Mouse (Mus musculus): ENCODE results near the gene Slc39a5. TPM values are rescaled to one million over a fixed set of nuclear protein-coding genes. Genes with fewer than 3 reads are reported as not detected.

The Slc39a5 gene
- polyA plus RNA-seq, 1 experiment from 2014 or later: 56.7 TPM

- H3K27me3 ChIP-seq (replicated peaks; ENCODE audit: control insufficient read depth, insufficient read depth, low read length): no peaks in the 10 kb centered on the region
- DNase-seq (ENCODE audit: low spot score): no peak
- ATAC-seq (replicated peaks; ENCODE audit: low FRiP score, low TSS enrichment, low read depth): no peak
- peaks cover 58% of the 10 kb centered on the region for H3K36me3 ChIP-seq (ENCODE audit: control insufficient read depth, insufficient read depth, low read length)
- no peak overlapping the region for H3K4me3 ChIP-seq (ENCODE audit: low read depth, low read length)
- no peak overlapping the region for H3K9ac ChIP-seq (ENCODE audit: low read length)
- no peak overlapping the region for H3K27ac ChIP-seq (ENCODE audit: low read depth)
- WGBS: 83% methylated on average over 5 of the region's 5 CpGs
- peaks cover 23% of the 10 kb centered on the region for H3K4me1 ChIP-seq (replicated peaks; ENCODE audit: control insufficient read depth, insufficient read depth, low read length)
- H3K9me3 ChIP-seq (ENCODE audit: control insufficient read depth, low read length): no peaks in the 10 kb centered on the region
- H3K4me2 ChIP-seq (ENCODE audit: low read length): no peak overlapping the region
Observed at GRCm38 (mm10) chr10:128414848-128415247, 13.8 kb upstream of the Slc39a5 start.

DNA sequence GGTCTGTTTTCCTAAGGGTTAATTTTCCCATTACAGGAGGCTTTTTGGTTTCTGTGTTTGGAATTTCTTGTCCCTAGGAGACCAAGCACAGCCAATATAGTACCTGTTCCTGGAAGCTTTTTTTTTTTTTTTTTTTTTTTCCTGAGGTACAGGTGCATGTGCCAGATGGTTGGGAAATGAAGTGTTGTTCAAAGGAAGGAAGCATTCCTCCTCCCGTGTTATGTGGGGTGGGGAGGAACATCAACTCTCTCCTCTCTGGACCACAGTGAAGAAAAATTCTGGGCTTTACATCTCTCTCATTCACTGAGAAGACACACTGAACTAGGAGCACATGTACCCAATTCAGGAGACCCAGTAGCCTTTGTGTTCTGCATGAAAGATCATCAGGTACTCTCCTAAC, 12.0 kb upstream of the Slc39a5 start:
- WGBS: 65% methylated on average over 1 of the region's 1 CpGs
- peaks cover 28% of the 10 kb centered on the region for H3K4me1 ChIP-seq (replicated peaks; ENCODE audit: control insufficient read depth, insufficient read depth, low read length)
- H3K4me3 ChIP-seq (ENCODE audit: low read depth, low read length): peak overlapping the region; percentile 91; the same call in 1 of the 2 replicates
- H3K27ac ChIP-seq (ENCODE audit: low read depth): no peak overlapping the region
- peaks cover 42% of the 10 kb centered on the region for H3K36me3 ChIP-seq (ENCODE audit: control insufficient read depth, insufficient read depth, low read length)
- no peak overlapping the region for H3K9ac ChIP-seq (ENCODE audit: low read length)
- H3K9me3 ChIP-seq (ENCODE audit: control insufficient read depth, low read length): no peaks in the 10 kb centered on the region
- DNase-seq (ENCODE audit: low spot score) (no peak), ATAC-seq (replicated peaks; ENCODE audit: low FRiP score, low TSS enrichment, low read depth) (no peak)
- no peaks in the 10 kb centered on the region for H3K27me3 ChIP-seq (replicated peaks; ENCODE audit: control insufficient read depth, insufficient read depth, low read length)
- peak overlapping the region; percentile 97 for H3K4me2 ChIP-seq (ENCODE audit: low read length)

DNA sequence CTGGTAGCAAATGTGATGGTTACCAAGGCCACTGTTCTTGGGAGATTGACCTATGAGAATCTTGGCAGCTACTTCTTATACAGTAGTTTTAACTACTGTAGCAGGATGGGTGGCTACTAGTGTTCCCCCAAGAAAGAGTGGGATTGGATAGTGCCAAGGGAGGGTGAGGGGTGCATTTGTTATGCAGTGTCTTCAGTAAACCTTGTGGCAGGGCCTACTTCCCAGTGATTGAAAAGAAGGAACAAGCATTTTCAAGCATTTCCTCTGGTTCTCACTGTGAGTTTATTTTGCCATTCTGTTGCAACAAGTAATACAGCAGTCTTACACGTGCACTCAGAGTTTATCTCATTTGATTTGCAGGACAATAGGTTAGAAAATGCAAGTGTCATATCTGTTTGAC, 11.5 kb upstream of the Slc39a5 start:
- DNase-seq (ENCODE audit: low spot score) (no peak), ATAC-seq (replicated peaks; ENCODE audit: low FRiP score, low TSS enrichment, low read depth) (no peak)
- Histone ChIP-seq H3K4me1 (replicated peaks; ENCODE audit: control insufficient read depth, insufficient read depth, low read length) (peaks cover 28% of the 10 kb centered on the region), H3K9me3 (ENCODE audit: control insufficient read depth, low read length) (no peaks in the 10 kb centered on the region), H3K36me3 (ENCODE audit: control insufficient read depth, insufficient read depth, low read length) (peaks cover 40% of the 10 kb centered on the region), H3K27ac (ENCODE audit: low read depth) (peak overlapping the region; percentile 89; the same call in 1 of the 2 replicates), H3K4me2 (ENCODE audit: low read length) (peak overlapping the region; percentile 97), H3K4me3 (ENCODE audit: low read depth, low read length) (peak overlapping the region; percentile 91), H3K27me3 (replicated peaks; ENCODE audit: control insufficient read depth, insufficient read depth, low read length) (no peaks in the 10 kb centered on the region), H3K9ac (ENCODE audit: low read length) (peak overlapping the region; percentile 74)
- WGBS: 44% methylated on average over 1 of the region's 1 CpGs

DNA sequence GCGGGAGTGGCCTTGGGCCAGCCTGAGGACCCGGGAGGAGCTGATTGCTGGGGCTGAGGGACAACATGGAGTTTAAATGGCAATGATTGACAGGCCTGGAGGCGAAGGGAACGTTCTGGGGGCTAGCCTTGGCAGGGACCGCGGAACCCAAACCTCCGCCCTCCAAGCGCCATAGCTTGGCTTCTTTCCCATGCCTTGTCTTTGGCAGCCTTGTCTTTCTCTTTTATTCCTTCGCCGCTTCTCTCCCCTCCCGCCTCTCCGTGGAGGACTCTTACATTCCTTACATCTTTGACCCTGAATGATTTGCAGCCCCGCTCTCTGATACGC, 11.0 kb upstream of the Slc39a5 start:
- DNase-seq (ENCODE audit: low spot score) (no peak), ATAC-seq (replicated peaks; ENCODE audit: low FRiP score, low TSS enrichment, low read depth) (no peak)
- H3K4me1 ChIP-seq (replicated peaks; ENCODE audit: control insufficient read depth, insufficient read depth, low read length): peaks cover 28% of the 10 kb centered on the region
- peak overlapping the region; percentile 89 for H3K27ac ChIP-seq (ENCODE audit: low read depth)
- peaks cover 38% of the 10 kb centered on the region for H3K36me3 ChIP-seq (ENCODE audit: control insufficient read depth, insufficient read depth, low read length)
- H3K27me3 ChIP-seq (replicated peaks; ENCODE audit: control insufficient read depth, insufficient read depth, low read length): no peaks in the 10 kb centered on the region
- 1% methylated on average over 14 of the region's 14 CpGs for WGBS
- H3K9me3 ChIP-seq (ENCODE audit: control insufficient read depth, low read length): no peaks in the 10 kb centered on the region
- H3K4me2 ChIP-seq (ENCODE audit: low read length): peak overlapping the region; percentile 97
- H3K4me3 ChIP-seq (ENCODE audit: low read depth, low read length): peak overlapping the region; percentile 91
- H3K9ac ChIP-seq (ENCODE audit: low read length): peak overlapping the region; percentile 74

DNA sequence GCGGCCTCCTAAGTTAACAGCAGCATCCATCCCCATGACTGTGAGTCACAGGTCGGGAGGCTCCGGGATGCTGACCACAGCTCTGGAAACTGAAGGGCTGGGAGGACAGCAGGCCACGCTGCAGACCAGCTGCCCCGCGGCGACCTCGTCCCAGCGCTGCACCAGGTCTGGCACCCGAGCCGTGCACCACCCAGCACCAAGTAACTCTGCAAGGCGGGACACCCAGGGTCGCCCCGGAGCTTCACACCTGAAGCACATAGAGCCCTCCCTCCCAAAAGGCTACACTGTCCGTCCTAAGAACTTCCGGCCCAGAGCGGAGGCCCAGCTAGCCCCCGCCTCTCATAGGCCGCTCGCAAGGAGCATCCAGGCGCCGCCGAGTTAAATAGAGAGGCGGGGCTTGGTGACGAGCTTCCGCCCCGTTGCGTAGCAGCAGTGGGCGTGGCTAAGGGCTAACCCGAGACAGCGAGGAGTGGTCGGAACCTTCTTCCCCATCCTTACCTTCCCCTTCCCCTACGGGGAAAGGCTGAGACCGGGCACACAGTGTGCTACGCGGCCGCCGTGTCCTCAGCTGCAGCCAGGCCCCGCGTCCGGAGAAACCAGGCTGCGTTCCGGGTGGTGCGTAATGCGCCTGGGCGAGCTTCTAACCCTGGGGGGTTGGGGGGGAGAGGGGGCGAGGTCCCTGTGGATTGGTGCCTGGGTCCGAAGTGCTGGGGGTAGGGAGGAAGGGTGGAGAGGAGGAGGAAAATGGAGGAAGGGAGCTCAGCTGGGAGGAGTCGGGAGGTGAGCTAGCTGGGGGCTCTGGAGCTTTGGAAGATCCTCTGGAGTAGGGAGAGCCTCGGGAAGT, 10.4 kb upstream of the Slc39a5 start, which contains the start of the genes Nabp2 and Rnf41:
Nabp2 (minus strand) TSS at position 282 of the 844 bp plus-strand sequence.
Rnf41 (plus strand) TSS at position 447 of the 844 bp plus-strand sequence.
- peak within 1 kb of the TSS; percentile 91 for H3K4me3 ChIP-seq (ENCODE audit: low read depth, low read length)
- peaks cover 28% of the 10 kb centered on the region for H3K4me1 ChIP-seq (replicated peaks; ENCODE audit: control insufficient read depth, insufficient read depth, low read length)
- under 1% methylated on average over 50 of the region's 50 CpGs for WGBS

GRCm38 (mm10) chr10:128410560-128410845, 9.5 kb upstream of the Slc39a5 start:
- Histone ChIP-seq H3K4me3 (ENCODE audit: low read depth, low read length) (peak overlapping the region; percentile 91), H3K27ac (ENCODE audit: low read depth) (peak overlapping the region; percentile 89), H3K4me2 (ENCODE audit: low read length) (peak overlapping the region; percentile 97), H3K9ac (ENCODE audit: low read length) (peak overlapping the region; percentile 62), H3K9me3 (ENCODE audit: control insufficient read depth, low read length) (no peaks in the 10 kb centered on the region), H3K36me3 (ENCODE audit: control insufficient read depth, insufficient read depth, low read length) (peaks cover 34% of the 10 kb centered on the region), H3K27me3 (replicated peaks; ENCODE audit: control insufficient read depth, insufficient read depth, low read length) (no peaks in the 10 kb centered on the region), H3K4me1 (replicated peaks; ENCODE audit: control insufficient read depth, insufficient read depth, low read length) (peaks cover 28% of the 10 kb centered on the region)
- DNase-seq (ENCODE audit: low spot score) (no peak), ATAC-seq (replicated peaks; ENCODE audit: low FRiP score, low TSS enrichment, low read depth) (no peak)
- 24% methylated on average over 4 of the region's 4 CpGs for WGBS

More for the DNA sequence above, 10.4 kb upstream of the Slc39a5 start, which contains the start of the genes Nabp2 and Rnf41:
- peak within 1 kb of the TSS; percentile 74 for H3K9ac ChIP-seq (ENCODE audit: low read length)
- DNase-seq (ENCODE audit: low spot score) (peak; percentile 98), ATAC-seq (replicated peaks; ENCODE audit: low FRiP score, low TSS enrichment, low read depth) (peak; percentile 90)
- no peaks in the 10 kb centered on the region for H3K27me3 ChIP-seq (replicated peaks; ENCODE audit: control insufficient read depth, insufficient read depth, low read length)
- no peaks in the 10 kb centered on the region for H3K9me3 ChIP-seq (ENCODE audit: control insufficient read depth, low read length)
- peak within 1 kb of the TSS; percentile 89 for H3K27ac ChIP-seq (ENCODE audit: low read depth)
- H3K36me3 ChIP-seq (ENCODE audit: control insufficient read depth, insufficient read depth, low read length): peaks cover 37% of the 10 kb centered on the region
- peak within 1 kb of the TSS; percentile 97 for H3K4me2 ChIP-seq (ENCODE audit: low read length)

DNA sequence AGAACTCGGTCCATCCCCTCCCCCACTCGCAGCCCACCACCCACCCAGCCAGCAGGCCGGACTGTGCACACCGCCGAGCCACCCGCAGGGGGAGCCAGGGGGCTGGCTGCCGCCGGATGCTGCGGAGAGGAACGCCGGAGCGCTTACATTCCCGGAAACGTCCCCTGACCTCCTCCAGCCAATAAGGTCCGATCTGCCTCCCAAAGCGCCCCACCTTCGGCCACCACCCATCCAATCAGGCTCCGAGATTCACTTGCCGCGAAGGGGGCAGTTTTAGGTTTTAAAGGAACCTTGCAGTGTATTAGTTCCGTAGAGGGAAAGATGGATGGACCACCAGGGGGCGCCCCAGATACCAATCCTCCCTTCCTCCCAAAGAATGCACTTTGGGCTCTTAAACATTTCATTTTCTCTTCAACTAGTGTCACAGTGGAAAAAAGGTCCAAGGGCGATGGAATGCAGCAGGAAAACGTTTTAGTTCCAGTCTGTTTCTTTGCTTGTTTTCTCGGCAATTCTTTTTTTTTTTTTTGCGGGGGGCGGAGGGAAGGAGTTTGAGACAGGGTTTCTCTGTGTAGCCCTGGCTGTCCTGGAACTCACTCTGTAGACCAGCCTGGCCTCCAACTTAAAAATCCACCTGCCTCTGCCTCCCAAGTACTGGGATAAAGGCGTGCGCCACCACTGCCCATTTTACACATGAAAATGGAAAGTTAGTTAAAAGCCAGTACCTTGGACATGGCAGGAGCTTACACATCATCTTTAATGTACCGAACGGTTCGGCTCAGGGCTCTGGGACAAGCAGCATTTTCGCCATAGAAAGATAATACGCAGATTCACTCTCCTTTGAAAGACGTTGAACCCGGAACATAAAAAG, 8.9 kb upstream of the Slc39a5 start:
- H3K4me3 ChIP-seq (ENCODE audit: low read depth, low read length): peak overlapping the region; percentile 91
- H3K9me3 ChIP-seq (ENCODE audit: control insufficient read depth, low read length): no peaks in the 10 kb centered on the region
- DNase-seq (ENCODE audit: low spot score) (peak; percentile 97), ATAC-seq (replicated peaks; ENCODE audit: low FRiP score, low TSS enrichment, low read depth) (peak; percentile 88)
- H3K36me3 ChIP-seq (ENCODE audit: control insufficient read depth, insufficient read depth, low read length): peaks cover 28% of the 10 kb centered on the region
- no peaks in the 10 kb centered on the region for H3K27me3 ChIP-seq (replicated peaks; ENCODE audit: control insufficient read depth, insufficient read depth, low read length)
- peak overlapping the region; percentile 89 for H3K27ac ChIP-seq (ENCODE audit: low read depth)
- peak overlapping the region; percentile 97 for H3K4me2 ChIP-seq (ENCODE audit: low read length)
- WGBS: 6% methylated on average over 36 of the region's 36 CpGs
- peak overlapping the region; percentile 59 for H3K9ac ChIP-seq (ENCODE audit: low read length)
- H3K4me1 ChIP-seq (replicated peaks; ENCODE audit: control insufficient read depth, insufficient read depth, low read length): peaks cover 28% of the 10 kb centered on the region

- Histone ChIP-seq H3K4me3 (ENCODE audit: low read depth, low read length) (peak overlapping the region; percentile 91), H3K9ac (ENCODE audit: low read length) (peak overlapping the region; percentile 59), H3K9me3 (ENCODE audit: control insufficient read depth, low read length) (no peaks in the 10 kb centered on the region), H3K27ac (ENCODE audit: low read depth) (peak overlapping the region; percentile 47; the same call in 1 of the 2 replicates), H3K4me1 (replicated peaks; ENCODE audit: control insufficient read depth, insufficient read depth, low read length) (peaks cover 25% of the 10 kb centered on the region), H3K4me2 (ENCODE audit: low read length) (peak overlapping the region; percentile 97), H3K27me3 (replicated peaks; ENCODE audit: control insufficient read depth, insufficient read depth, low read length) (no peaks in the 10 kb centered on the region), H3K36me3 (ENCODE audit: control insufficient read depth, insufficient read depth, low read length) (peaks cover 25% of the 10 kb centered on the region)
- ATAC-seq (replicated peaks; ENCODE audit: low FRiP score, low TSS enrichment, low read depth): no peak
- WGBS: 20% methylated on average over 35 of the region's 35 CpGs
- no peak for DNase-seq (ENCODE audit: low spot score)
Observed at GRCm38 (mm10) chr10:128408591-128409535, 7.8 kb upstream of the Slc39a5 start.

Measured in intestine, embryonic 14.5 days (tissue).